ENCODE assay signal across 15 mouse cellular contexts in genomic region chr11:46578771-46579281, GRCm38 (mm10). TPM values are rescaled to one million over a fixed set of nuclear protein-coding genes. Genes with fewer than 3 reads are reported as not detected.
DNase-seq lines count a peak whose midpoint lies in the region; ATAC-seq and TF ChIP-seq lines count a peak whose summit lies in the region.
"Had no signal": no experiment of that assay in that cellular context is flagged by ENCODE, and none has a peak within 500 bp of the region (broad histone marks: within the 10 kb centered on the region; RNA-seq: fewer than 3 reads in every experiment).

No protein-coding gene starts in this region.

- no peak overlapping the region for H3K4me3 ChIP-seq in lung, embryonic 14.5 days (ENCODE audit: low read depth, low read length)
- H3K4me3 ChIP-seq in lung, postnatal 0 days (ENCODE audit: low read depth, low read length) = no peak overlapping the region
- H3K4me3 ChIP-seq in embryonic facial prominence, embryonic 11.5 days (ENCODE audit: low read depth, low read length) = no peak overlapping the region
- no peak overlapping the region for H3K4me3 ChIP-seq in kidney, embryonic 16.5 days (ENCODE audit: low read length)
- H3K4me3 ChIP-seq: erythroblast, embryonic 14.5 days had no signal

- no peak for TF ChIP-seq EP300 in lung, postnatal 0 days (IDR thresholded peaks at IDR 0.05)

- WGBS in lung, embryonic 14.5 days = 43% methylated on average over 5 of the region's 5 CpGs
- 40% methylated on average over 5 of the region's 5 CpGs for WGBS in lung, postnatal 0 days
- 53% methylated on average over 5 of the region's 5 CpGs for WGBS in embryonic facial prominence, embryonic 11.5 days
- 35% methylated on average over 5 of the region's 5 CpGs for WGBS in kidney, embryonic 16.5 days

- H3K27me3 ChIP-seq in lung, embryonic 14.5 days (ENCODE audit: insufficient read depth, low read length) = no peaks in the 10 kb centered on the region
- no peaks in the 10 kb centered on the region for H3K27me3 ChIP-seq in lung, postnatal 0 days (replicated peaks; ENCODE audit: insufficient read depth, low read length)
- no peaks in the 10 kb centered on the region for H3K27me3 ChIP-seq in embryonic facial prominence, embryonic 11.5 days (ENCODE audit: control insufficient read depth, insufficient read depth, low read length)
- H3K27me3 ChIP-seq in kidney, embryonic 16.5 days (ENCODE audit: insufficient read depth, low read length) = no peaks in the 10 kb centered on the region

- TF ChIP-seq CTCF in lung, embryonic 14.5 days (IDR thresholded peaks at IDR 0.05; ENCODE audit: low read depth) = no peak
- no peak for TF ChIP-seq CTCF in lung, postnatal 0 days (IDR thresholded peaks at IDR 0.05)

- no peaks in the 10 kb centered on the region for H3K4me1 ChIP-seq in lung, embryonic 14.5 days (ENCODE audit: insufficient read depth)
- H3K4me1 ChIP-seq in lung, postnatal 0 days (ENCODE audit: insufficient read depth, low read depth, low read length) = no peaks in the 10 kb centered on the region
- H3K4me1 ChIP-seq in embryonic facial prominence, embryonic 11.5 days (ENCODE audit: control insufficient read depth, insufficient read depth, low read length) = no peaks in the 10 kb centered on the region
- H3K4me1 ChIP-seq in kidney, embryonic 16.5 days (ENCODE audit: insufficient read depth, low read length) = no peaks in the 10 kb centered on the region

- H3K9me3 ChIP-seq in lung, embryonic 14.5 days (ENCODE audit: low read depth, low read length) = no peaks in the 10 kb centered on the region
- H3K9me3 ChIP-seq in lung, postnatal 0 days (ENCODE audit: low read length) = no peaks in the 10 kb centered on the region
- H3K9me3 ChIP-seq in embryonic facial prominence, embryonic 11.5 days (replicated peaks; ENCODE audit: control insufficient read depth, low read length) = no peaks in the 10 kb centered on the region
- H3K9me3 ChIP-seq in kidney, embryonic 16.5 days (ENCODE audit: low read length) = no peaks in the 10 kb centered on the region

- H3K9ac ChIP-seq in lung, embryonic 14.5 days = no peak overlapping the region
- H3K9ac ChIP-seq in lung, postnatal 0 days (replicated peaks; ENCODE audit: low read depth) = no peak overlapping the region
- H3K9ac ChIP-seq in embryonic facial prominence, embryonic 11.5 days (replicated peaks; ENCODE audit: low read length) = no peak overlapping the region
- no peak overlapping the region for H3K9ac ChIP-seq in kidney, embryonic 16.5 days (replicated peaks; ENCODE audit: low read length)

- H3K27ac ChIP-seq in lung, embryonic 14.5 days (ENCODE audit: low read depth) = no peak overlapping the region
- no peak overlapping the region for H3K27ac ChIP-seq in lung, postnatal 0 days (ENCODE audit: low read length)
- H3K27ac ChIP-seq in embryonic facial prominence, embryonic 11.5 days (replicated peaks; ENCODE audit: low read depth, low read length) = no peak overlapping the region
- no peak overlapping the region for H3K27ac ChIP-seq in kidney, embryonic 16.5 days (ENCODE audit: low read length)

- no peaks in the 10 kb centered on the region for H3K36me3 ChIP-seq in lung, embryonic 14.5 days (ENCODE audit: insufficient read depth)
- H3K36me3 ChIP-seq in lung, postnatal 0 days (ENCODE audit: insufficient read depth, low read length) = no peaks in the 10 kb centered on the region
- no peaks in the 10 kb centered on the region for H3K36me3 ChIP-seq in embryonic facial prominence, embryonic 11.5 days (replicated peaks; ENCODE audit: control insufficient read depth, insufficient read depth, low read depth, low read length)
- H3K36me3 ChIP-seq in kidney, embryonic 16.5 days (ENCODE audit: insufficient read depth, low read length) = no peaks in the 10 kb centered on the region

- no peak overlapping the region for H3K4me2 ChIP-seq in lung, embryonic 14.5 days
- H3K4me2 ChIP-seq in lung, postnatal 0 days (replicated peaks; ENCODE audit: low read depth, low read length) = no peak overlapping the region
- no peak overlapping the region for H3K4me2 ChIP-seq in embryonic facial prominence, embryonic 11.5 days (ENCODE audit: low read depth, low read length)
- no peak overlapping the region for H3K4me2 ChIP-seq in kidney, embryonic 16.5 days (replicated peaks; ENCODE audit: low read depth, low read length)
- H3K4me2 ChIP-seq: liver, embryonic 11.5 days had no signal

- ATAC-seq in lung, embryonic 14.5 days (ENCODE audit: insufficient read depth) = no peak
- ATAC-seq in lung, postnatal 0 days = no peak
- ATAC-seq in embryonic facial prominence, embryonic 11.5 days (replicated peaks; ENCODE audit: insufficient number of reproducible peaks, low FRiP score, low TSS enrichment, low read depth) = no peak
- ATAC-seq in kidney, embryonic 16.5 days (ENCODE audit: low FRiP score, low TSS enrichment) = peak; percentile 71; the same call in 1 of the 2 replicates
- no peak for ATAC-seq in erythroblast, adult 5-6 weeks (replicated peaks; ENCODE audit: low FRiP score, poor library complexity, severe bottlenecking)

- DNase-seq in lung, embryonic 14.5 days = peak; percentile 19
- DNase-seq in lung, postnatal 0 days (ENCODE audit: low spot score) = no peak
- peak; percentile 6 for DNase-seq in embryonic facial prominence, embryonic 11.5 days (ENCODE audit: low spot score)
- DNase-seq in testis, postnatal 14 days (ENCODE audit: low spot score) = peak; percentile 8
- no peak for DNase-seq in Muller cell, postnatal 12 days (ENCODE audit: inconsistent ontology term)
- no peak for DNase-seq in heart, adult 9 months (ENCODE audit: low spot score in 2 of 2)
- DNase-seq: cerebellum, adult 11-12 months had no signal

RNA-seq across cellular contexts. Expression of gene BC053393, which starts 7.5 kb away (rescaled TPM):
- polyA plus RNA-seq in lung, embryonic 14.5 days (2014; fragmentation: Nextera tagmentation; extraction: Ambion mirVana) = not detected in 2 replicates
- not detected in 2 replicates for polyA plus RNA-seq in lung, postnatal 0 days (2015; fragmentation: Nextera tagmentation; extraction: Ambion mirVana)
- polyA plus RNA-seq in embryonic facial prominence, embryonic 11.5 days (2014; fragmentation: Nextera tagmentation; extraction: Ambion mirVana) = not detected in 2 replicates
- not detected in 2 replicates for polyA plus RNA-seq in kidney, embryonic 16.5 days (2015; fragmentation: Nextera tagmentation; extraction: Ambion mirVana)
- total RNA-seq in erythroblast, adult 5-6 weeks (2015; ENCODE audit: low replicate concordance) = not detected in 2 replicates
- total RNA-seq in erythroblast, adult 5-6 weeks (2017; ENCODE audit: low replicate concordance) = not detected in 2 replicates
- total RNA-seq: gastrocnemius, adult 8-10 months; megakaryocyte progenitor cell, adult 5-6 weeks had no signal
- polyA plus RNA-seq: erythroblast, embryonic 14.5 days; liver, embryonic 11.5 days had no signal

RNA-seq across cellular contexts. Expression of gene Dppa1, which starts 50.2 kb away (rescaled TPM):
- not detected in 2 replicates for polyA plus RNA-seq in lung, embryonic 14.5 days (2014; fragmentation: Nextera tagmentation; extraction: Ambion mirVana)
- not detected in 2 replicates for polyA plus RNA-seq in lung, postnatal 0 days (2015; fragmentation: Nextera tagmentation; extraction: Ambion mirVana)
- polyA plus RNA-seq in embryonic facial prominence, embryonic 11.5 days (2014; fragmentation: Nextera tagmentation; extraction: Ambion mirVana) = not detected in 2 replicates
- polyA plus RNA-seq in kidney, embryonic 16.5 days (2015; fragmentation: Nextera tagmentation; extraction: Ambion mirVana) = not detected in 2 replicates
- total RNA-seq in erythroblast, adult 5-6 weeks (2015; ENCODE audit: low replicate concordance) = not detected in 2 replicates
- not detected in 2 replicates for total RNA-seq in erythroblast, adult 5-6 weeks (2017; ENCODE audit: low replicate concordance)
- total RNA-seq: gastrocnemius, adult 8-10 months; layer of hippocampus, adult 8-10 months; megakaryocyte progenitor cell, adult 5-6 weeks had no signal
- polyA plus RNA-seq: erythroblast, embryonic 14.5 days; heart, postnatal 0 days; liver, embryonic 11.5 days had no signal

RNA-seq across cellular contexts. Expression of gene Gm12169, which starts 54.8 kb away (rescaled TPM):
- not detected in 2 replicates for polyA plus RNA-seq in lung, embryonic 14.5 days (2014; fragmentation: Nextera tagmentation; extraction: Ambion mirVana)
- polyA plus RNA-seq in lung, postnatal 0 days (2015; fragmentation: Nextera tagmentation; extraction: Ambion mirVana) = not detected in 2 replicates
- polyA plus RNA-seq in embryonic facial prominence, embryonic 11.5 days (2014; fragmentation: Nextera tagmentation; extraction: Ambion mirVana) = not detected in 2 replicates
- polyA plus RNA-seq in kidney, embryonic 16.5 days (2015; fragmentation: Nextera tagmentation; extraction: Ambion mirVana) = not detected in 2 replicates
- not detected in 2 replicates for total RNA-seq in erythroblast, adult 5-6 weeks (2015; ENCODE audit: low replicate concordance)
- not detected in 2 replicates for total RNA-seq in erythroblast, adult 5-6 weeks (2017; ENCODE audit: low replicate concordance)
- total RNA-seq: gastrocnemius, adult 8-10 months; layer of hippocampus, adult 8-10 months; megakaryocyte progenitor cell, adult 5-6 weeks had no signal
- polyA plus RNA-seq: erythroblast, embryonic 14.5 days; heart, postnatal 0 days; liver, embryonic 11.5 days had no signal

Comparison
In these comparisons a context has a peak if more than half of its experiments do, and no peak if none do; other contexts are left out.
1. DNase-seq: peak in lung, embryonic 14.5 days (single experiment), embryonic facial prominence, embryonic 11.5 days (single experiment) and testis, postnatal 14 days (single experiment); none in lung, postnatal 0 days (single experiment), Muller cell, postnatal 12 days (single experiment) and heart, adult 9 months (0 of 2).